Mouse (Mus musculus) stomach, postnatal 0 days (tissue): ENCODE results near the gene B3galt5.

Source experiments
- CTCF ChIP-seq: IDR thresholded peaks from 2 replicates; pipeline ENCODE4 v1.5.1; 2016; ENCODE audit warnings: antibody characterized with exemption, low read depth, mild to moderate bottlenecking, moderate library complexity
- EP300 ChIP-seq: optimal IDR thresholded peaks from 2 replicates; pipeline ENCODE3; 2016; ENCODE audit warnings: antibody characterized with exemption

DNA sequence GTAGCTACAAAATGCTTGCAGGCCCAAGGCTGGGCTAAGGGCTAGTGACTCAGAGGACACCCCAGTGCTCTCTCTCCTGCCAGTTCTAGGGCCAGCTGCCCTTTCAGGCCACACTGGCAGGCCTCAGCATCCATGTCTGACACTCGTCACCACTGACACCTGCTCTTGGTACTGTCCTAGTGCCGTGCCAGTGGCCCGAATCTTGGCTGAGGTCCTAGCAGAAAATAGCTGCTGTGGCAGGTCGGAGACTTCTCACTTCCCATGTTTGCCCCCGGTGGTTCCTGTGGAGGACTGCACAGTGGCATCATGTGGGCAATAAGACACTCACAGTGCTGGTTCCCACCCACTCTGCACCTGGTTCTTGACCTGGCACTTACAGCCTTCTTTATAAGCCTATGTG is 14.1 kb upstream of the B3galt5 start:
- TF ChIP-seq EP300 (no peak), CTCF (peak; percentile 16; the same call in 1 of the 2 replicates)
